Mouse (Mus musculus) erythroblast, embryonic 14.5 days (primary cell): ENCODE data around the gene Rad9a.

ENCODE experiments used
- GATA1 ChIP-seq: IDR thresholded peaks from 2 replicates; pipeline ENCODE4 v1.6.1; 2012; ENCODE audit warnings: low read length, inconsistent platforms, mixed read lengths
- TAL1 ChIP-seq: IDR thresholded peaks from 3 replicates; pipeline ENCODE4 v1.6.1; 2012; ENCODE audit warnings: low read length, inconsistent platforms, mixed read lengths

DNA sequence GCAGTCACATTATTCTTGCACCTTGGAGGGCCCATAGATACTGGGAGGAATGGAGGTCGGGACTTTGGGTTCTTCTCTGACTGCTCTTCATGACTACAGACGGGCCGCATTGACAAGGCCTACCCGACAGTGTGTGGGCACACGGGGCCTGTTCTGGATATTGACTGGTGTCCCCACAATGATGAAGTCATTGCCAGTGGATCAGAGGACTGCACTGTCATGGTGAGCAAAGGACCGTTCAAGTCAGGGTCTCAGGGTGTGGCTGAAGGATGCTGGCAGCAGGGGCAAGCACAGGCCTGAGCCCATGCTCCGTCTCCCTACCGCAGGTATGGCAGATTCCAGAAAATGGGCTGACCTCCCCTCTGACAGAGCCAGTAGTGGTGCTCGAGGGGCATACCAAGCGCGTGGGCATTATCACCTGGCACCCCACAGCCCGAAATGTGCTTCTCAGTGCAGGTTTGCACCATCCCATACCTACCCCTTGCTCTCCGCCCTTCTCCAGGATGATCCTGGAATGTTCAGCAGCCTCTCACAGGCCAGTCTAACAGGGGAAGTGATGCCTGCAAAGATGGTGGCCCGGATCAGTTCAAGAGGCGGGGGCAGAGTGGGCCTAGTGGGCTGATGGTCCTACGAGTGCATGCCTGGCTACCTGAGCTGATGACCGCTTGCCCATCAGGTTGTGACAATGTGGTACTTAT lies 51.5 kb downstream of the Rad9a start:
- TF ChIP-seq GATA1 (no peak), TAL1 (no peak)
